Mouse (Mus musculus) cerebellum, postnatal 25 days (tissue): ENCODE results near the gene Chek2.
"Not testable (repeated sequence)": the region's sequence is repeated elsewhere in the genome, so short reads cannot be mapped to it uniquely, and the experiment has no call there.

Experiments
- DNase-seq, 2 experiments: peaks; one replicate each; pipeline ENCODE4 v3.0.0; 2021; ENCODE audit warnings: mixed read lengths in 2 of 2

Chek2 gene

DNA sequence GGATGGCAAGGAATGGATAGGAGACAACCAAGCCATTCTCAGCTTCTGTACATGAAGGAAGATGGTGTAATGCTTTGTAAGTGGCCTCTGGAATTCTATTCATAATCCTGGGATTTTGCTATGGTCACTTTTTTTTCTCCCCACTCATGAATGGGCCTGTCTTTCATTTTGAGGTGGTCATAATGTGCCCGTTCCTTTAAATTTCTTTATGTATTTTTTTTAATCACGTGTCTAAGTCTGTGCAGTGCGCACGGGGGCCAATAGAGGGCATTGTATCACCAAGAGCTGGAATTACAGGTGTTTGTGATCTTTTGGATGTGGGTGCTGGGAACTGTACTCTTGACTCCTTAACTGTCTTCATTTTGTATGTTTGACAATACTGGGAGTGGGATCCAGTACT lies 686 bp downstream of the Chek2 start:
- DNase-seq: peak; percentile 46 to 67

DNA sequence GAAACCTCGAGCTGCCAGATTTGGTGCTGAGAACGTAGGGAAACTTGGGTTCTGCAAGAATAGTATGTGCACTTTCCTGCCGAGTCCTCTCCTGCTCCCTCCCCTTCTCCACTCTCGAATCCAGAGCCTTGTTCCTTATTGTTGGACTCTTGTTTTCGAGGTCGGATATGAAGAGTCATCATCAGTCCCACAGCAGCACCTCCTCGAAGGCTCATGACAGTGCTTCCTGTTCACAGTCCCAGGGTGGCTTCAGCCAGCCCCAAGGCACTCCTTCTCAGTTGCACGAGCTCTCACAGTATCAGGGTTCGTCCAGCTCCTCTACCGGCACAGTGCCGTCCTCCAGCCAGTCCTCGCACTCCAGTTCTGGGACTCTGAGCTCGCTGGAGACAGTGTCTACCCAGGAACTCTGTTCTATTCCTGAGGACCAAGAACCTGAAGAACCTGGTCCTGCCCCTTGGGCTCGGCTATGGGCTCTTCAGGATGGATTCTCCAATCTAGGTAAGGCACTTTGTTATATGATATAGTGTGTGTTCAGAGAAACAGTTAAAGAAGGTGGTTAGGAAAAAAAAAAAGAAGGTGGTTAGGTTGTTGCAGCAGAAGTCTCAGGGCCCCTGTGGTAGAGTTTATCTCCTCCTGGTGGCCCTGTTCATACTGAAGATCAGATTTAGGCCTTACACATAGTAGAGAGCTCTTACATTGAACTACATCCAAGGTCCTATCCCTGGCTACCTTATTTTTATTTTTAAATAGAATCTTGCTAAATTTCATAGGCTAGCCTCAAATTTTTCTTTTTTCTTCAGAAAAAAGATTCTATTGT lies 1.5 kb downstream of the Chek2 start:
- no peak for DNase-seq

DNA sequence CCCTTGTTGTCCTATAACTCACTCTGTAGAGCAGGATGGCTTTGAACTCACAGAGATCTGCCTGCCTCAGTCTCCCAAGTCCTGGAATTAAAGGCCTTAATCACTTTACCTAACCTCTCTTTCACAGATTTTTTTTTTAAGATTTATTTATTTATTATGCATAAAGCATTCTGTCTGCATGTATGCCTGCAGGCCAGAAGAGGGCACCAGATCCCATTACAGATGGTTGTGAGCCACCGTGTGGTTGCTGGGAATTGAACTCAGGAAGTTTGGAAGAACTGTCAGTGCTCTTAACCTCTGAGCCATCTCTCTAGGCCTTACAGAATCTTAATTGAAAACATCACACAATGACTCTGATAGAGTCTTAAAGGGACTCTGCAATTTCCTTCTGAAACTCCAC lies 13.2 kb downstream of the Chek2 start:
- no peak for DNase-seq

DNA sequence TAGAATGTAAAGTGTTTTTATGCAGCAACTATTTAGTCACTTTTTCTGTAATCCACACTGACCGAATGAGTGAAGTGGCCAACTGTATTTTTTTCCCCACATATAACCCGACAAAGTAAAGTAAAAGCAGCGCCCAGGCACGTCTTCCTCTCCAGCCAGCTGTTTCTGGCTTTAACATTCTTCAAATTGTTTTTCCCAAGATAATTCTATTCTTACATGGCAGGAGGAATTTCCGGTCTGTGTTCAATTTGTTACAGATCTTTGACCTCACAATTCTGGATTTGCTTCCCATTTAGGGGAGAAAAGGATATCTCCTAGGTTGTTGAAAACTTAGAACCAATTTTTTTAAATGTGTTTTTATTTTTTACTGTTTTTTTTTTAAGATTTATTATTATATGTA lies 17.3 kb downstream of the Chek2 start:
- DNase-seq: no peak

DNA sequence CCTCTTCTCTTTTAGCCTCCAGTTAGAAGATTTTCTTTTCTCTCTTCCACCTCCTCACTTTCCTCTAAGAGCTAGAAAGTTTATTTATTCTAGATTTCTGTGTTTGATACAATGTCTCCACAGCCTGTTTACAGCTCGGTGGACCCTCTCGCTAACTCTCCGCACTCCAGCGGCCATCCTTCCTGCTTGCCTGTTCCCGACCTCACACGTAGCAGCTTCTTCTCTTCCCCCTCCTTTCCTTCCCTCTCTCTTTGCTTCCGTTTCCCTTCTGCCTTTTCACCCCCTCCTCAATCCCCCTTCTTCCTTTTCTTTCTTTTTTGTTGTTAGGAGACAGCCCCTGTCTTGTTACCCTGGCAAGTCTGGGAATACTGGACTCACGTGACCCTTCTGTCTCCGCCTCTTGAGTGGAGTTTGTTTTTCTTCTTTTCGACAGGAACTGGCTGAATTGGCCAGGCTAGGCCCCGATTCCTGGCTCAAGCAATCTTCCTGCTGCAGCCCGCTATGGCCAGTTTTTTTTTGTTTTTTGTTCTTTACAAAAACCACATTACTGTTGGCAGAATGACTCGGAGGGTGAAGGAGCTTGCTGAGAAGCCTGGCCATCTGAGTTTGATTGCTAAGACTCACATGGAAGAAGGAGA lies 19.4 kb downstream of the Chek2 start:
- peak in 1 of 2 experiments; percentile 17 for DNase-seq

DNA sequence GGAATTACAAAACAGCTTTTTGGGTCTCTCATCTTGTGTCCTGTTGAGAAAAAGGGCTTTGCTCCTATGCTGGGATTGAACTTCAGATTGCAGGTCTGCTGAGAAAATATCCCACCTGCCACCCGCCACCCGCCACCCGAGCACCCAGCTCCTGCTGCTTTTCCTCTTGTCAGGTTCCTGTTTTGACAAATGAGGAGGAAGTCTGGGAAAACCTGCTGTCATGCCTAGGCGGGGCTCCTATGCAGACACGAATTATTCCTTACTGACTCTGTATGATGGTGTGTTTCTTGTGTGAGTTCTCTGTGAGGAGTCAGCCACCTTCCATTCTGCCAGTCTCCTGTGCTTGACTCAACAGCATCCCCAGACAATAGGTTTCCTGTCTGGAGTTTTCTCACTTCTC lies 20.7 kb downstream of the Chek2 start:
- DNase-seq: no peak

DNA sequence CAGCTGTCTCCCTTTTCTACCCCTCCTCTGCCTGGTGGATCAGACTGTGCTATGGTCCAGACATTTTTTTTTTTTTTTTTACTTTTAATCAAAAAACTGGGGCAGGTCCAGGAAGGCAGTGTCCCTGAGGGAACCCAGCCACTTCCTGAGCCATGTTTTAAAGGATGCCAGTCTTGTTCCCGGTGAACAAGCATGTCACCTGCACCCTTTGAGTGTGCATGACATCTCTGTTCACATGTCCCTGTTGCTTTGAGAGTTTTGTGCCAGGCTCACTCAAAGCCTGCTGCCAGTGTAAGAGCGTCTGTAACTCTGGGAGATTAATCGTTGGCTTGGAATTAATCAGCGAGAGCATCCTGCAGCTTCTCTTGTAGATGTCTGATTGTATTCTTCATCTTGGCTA lies 28.7 kb downstream of the Chek2 start:
- no peak for DNase-seq

DNA sequence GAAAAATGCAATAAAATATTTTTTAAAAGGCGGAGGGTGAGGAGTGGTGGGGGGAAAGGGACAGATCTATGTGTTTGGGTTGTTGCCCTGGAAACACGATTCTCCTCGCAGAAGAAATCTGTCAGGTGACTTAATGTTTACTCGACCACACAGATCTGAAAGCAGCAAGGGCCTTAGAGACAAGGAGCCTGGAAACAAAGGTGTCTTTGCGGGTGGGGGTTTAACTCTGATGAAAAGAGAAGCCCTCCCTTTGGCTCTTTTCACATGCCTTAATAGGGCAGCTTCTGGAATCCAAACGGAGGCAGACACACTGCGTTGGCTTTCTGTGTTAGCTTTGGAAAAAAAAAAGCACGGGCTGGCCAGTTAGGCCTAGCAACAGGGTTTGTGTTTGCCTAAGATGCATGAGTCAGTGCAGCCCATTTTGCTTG lies 29.5 kb downstream of the Chek2 start:
- no peak for DNase-seq

DNA sequence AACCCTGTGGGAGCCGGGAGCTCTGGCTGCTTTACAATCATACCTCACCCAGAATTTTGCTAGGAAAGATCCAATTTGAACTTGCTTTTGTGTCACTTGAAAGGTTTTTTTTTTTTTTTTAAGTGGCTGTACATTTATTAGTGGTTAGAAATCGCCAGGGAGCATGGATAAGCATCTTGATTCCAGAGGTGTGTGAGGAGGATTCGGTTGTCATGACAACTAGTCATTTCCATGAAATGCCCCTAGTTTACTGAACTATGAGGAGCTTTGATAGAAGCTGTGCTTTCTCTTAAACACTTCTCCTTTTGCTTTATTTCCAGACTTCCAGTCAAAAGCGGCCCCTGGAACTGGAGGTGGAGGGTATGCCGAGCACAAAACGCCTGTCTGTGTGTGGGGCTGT lies 33.4 kb downstream of the Chek2 start:
- DNase-seq: no peak

DNA sequence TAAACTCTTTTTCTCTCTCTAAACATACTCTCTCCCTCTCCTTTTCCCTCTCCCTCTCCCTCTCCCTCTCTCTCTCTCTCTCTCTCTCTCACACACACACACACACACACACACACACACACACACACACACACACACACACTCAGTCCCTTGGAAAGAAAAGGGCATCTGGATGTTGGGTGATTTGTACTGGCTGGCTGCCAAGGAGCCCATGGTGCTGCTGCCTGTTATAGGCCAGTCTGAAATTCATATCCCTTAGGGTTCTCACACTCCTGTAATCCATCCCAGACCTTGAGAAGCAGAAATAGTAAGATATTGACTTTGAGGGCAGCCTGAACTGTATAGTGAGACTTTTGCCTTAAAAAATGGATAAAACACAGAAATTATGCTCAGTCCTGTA lies 34.9 kb downstream of the Chek2 start:
- DNase-seq: peak in 1 of 2 experiments; percentile 18

DNA sequence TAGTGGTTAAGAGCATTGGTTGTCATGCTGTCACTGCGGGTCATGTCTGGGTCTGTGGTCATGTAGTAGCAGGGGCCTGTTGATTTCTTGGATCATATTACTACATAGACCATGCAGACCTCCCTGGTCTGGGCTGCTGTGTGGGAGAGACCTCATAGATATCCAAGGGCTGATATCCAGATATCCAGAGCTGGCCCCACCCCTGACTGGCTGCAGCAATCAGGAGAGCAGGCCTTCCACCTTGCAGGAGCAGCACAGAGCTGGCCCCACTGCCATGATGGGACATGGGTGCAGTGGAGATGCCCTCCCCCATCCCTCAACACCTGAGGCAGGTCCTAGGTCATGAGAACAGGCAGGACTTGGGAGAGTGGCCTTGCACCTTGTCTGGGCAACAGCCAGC lies 35.5 kb downstream of the Chek2 start:
- no peak for DNase-seq

DNA sequence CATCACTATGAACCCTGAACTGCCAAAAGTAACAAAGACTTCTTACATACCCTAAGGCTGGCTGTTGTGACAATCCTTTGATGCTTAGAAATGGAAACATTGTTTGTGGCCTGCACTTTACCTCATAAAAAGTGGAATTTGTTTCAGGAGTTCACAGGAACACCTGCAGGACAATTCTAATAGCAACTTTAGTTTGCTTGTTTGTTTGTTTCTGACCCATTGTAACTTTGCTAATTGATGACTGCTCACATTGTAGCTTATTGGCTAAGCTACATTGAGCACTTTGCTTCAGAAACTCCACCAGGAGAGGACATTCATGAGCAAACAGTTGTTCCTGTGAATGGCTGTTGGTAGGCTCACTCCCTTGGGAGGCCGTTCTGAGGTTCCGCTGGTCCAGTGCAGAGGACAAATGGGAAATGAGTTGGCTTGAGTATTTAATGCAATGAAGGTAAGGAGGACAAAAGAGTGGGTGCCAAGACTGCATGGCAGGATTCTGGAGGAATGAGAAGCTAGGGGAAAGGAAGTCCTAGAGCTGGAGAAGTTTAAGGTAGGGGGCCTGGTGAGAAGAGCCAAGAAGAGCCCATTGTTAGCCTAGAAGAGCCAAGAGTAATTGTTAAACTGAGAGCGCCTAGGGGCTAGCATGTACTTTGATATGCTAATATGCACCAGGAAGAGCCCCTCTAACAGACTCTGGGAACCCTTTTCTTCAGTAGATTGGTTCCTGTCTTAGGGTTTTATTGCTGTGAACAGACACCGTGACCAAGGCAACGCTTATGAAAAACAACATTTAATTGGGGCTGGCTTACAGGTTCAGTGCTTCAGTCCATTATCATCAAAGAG lies 38.1 kb downstream of the Chek2 start:
- DNase-seq: no peak

DNA sequence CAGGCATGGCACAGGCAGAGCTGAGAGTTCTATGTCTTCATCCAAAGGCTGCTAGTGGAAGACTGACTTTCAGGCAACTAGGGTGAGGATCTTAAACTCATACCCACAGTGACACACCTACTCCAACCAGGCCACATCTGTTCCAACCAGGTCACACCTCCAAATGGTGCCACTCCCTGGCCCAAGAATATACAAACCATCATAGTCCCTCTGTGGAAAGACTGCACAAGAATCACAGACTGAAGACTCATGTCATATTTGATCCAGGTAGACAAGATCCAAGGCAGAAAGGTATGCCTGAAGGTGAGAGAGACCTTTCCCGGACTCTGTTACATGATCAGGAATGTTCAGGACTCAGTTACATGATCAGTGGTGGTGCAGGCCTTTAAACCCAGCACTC lies 38.7 kb downstream of the Chek2 start:
- not testable (repeated sequence) for DNase-seq

DNA sequence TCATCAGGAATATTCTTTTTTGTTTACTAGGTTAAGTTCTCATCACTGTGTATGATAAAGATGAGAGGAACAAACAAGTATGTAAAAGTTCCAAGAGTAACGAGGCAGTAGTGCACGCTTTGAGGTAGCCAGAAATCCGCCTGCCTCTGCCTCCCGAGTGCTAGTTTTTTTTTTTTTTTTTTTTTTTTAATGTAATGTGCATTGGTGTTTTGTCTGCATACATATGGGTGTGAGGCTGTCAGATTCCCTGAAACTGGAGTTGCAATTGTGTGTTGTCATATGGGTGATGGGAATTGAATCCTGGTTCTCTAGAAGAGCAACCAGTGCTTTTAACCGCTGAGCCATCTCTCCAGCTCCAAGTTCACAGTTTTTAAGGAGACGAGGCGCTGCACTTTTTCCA lies 39.3 kb downstream of the Chek2 start:
- no peak for DNase-seq

DNA sequence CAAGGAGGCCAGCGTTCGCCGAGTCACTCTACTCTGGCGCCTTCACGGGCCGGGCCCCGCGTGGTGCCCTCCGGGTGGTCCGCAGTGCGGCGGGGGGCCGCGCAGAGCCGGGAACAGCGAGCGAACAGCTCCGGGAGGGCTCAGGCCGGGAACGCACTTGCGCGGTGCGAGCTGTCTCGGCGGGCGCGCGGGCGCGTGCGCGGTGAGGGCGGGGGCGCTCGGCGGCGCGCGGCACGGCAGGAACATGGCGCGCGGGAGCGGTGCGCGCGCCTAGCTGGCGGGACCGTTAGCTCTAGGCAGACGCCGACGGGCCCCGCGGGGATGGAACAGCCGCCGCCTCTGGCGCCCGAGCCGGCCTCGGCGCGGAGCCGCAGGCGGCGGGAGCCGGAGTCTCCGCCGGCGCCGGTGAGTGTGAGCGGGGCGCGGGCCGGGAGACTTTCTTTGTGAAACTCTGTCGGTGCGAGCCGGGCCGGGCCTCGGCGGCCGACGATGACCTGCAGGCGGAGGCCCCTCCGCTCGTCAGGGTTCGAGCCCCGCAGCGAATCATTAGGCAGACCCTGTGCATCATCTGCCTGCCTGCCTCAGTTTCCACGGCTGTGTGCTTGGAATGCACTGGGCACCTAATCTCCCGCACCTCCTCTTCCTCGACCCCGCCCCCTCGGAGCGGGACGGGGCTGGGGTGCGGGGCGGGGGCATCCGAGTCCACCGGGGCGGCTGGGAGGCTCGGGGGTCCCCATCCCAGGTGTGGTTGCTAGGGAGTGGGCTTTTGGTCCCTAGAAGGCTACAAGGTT lies 40.0 kb downstream of the Chek2 start, which contains the start of gene Ttc28:
Gene Ttc28 (plus strand): TSS at position 220 of the 791 bp plus-strand sequence.
- DNase-seq: peak; percentile 90 to 94

DNA sequence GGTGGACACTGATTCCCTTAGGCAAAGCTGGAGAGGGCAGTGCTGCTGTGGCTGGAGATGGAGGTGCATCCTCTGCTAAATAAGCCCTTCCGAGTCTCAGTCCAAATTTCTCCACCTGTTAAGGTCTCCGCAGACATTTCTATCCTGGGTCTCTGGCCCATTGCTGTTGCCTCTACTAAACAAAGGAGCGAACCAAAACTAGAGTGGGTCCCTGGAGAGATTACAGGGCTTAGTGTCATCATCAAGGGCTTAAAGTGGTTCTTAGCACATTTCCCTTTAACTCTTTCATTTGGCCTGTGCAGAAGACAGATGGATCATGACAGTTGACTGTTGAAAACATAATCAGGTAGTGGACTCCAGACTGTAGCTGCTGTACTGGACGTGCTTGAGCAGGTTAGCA lies 48.8 kb downstream of the Chek2 start:
- no peak for DNase-seq

DNA sequence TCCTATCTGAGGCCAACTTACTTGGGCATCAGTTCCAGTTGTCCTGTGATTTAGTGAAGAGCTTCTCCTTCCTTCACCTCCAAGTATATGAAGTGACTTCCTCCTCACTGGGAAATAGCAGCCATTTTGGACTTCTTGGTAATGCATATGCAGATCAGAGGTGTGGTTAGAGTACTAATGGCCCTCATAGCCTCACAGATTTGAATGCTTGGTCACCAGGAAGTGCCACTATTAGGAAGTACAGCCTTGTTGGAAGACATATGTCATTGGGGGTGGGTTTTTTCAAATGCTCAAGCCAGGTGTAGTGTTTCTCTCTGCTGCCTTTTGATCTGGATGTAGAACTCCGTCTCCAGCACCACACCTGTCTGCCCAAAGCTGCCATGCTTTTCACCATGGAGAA lies 50.2 kb downstream of the Chek2 start:
- DNase-seq: no peak

DNA sequence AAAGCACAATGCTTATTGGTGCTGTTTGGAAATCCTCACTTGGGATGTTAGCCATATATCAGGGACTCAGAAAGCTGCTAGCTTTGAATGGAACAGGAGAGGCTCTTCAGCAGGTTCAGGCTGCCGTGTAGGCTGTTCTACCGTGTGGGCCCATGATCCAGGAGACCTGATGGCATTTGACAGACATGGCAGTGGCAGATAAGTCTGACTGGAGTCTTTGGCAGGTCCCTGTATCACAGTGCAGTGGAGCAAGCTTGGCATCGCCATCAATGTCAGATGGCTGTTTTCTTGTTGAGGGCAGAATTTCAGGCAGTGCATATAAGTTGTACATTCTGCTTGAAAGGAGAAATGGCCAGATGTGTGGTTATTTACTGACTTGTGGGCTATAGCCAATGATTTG lies 50.8 kb downstream of the Chek2 start:
- no peak for DNase-seq

DNA sequence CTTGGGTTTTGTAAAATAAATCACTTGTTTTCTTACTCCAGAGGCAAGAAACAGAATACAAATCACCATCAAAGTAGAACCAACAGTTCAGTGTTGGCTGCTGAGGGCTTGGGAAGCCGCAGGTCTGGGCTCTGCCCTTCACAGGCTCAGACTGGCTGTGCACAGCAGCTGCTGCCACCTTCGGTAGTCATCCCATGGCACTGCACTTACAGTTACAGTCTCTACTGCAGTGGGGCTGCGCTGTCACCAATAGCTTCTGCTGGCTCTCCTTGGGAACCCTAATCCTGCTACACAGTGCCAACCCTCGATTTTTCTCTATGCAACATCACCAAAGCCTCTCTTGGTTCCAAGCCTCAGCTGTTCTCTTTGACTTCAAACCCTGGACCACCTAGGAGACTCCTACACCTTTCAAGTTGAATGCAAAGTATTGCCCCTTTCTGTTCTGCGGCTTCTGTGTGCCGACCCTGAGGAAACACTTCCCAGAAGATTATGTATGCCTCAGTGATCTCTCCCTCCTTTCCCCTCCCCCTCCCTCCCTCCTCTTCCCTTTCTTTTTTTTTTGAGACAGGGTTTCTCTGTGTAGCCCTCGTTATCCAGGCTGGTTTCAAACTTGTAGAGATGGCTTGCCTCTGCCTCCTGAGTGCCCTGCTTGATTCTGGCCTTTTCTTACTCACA lies 57.5 kb downstream of the Chek2 start:
- DNase-seq: no peak

DNA sequence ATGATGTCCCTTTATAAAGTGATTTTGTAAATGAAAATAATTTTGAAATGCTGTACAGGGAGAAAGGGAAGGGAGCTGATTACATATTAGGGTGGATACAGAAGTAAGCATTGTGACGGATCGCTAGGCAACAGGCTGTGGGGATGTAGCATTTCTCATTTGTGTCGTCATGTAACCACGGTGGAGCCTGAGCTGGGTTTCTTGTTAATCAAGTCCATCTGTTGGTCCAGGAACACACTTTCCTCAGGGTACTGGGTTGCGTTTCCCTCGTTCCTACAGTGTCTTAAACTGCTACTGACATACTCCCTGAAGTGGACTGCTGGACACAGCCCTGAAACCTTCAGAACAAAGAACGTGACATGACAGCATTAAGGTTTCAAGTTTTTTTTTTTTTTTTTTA lies 58.4 kb downstream of the Chek2 start:
- DNase-seq: no peak

DNA sequence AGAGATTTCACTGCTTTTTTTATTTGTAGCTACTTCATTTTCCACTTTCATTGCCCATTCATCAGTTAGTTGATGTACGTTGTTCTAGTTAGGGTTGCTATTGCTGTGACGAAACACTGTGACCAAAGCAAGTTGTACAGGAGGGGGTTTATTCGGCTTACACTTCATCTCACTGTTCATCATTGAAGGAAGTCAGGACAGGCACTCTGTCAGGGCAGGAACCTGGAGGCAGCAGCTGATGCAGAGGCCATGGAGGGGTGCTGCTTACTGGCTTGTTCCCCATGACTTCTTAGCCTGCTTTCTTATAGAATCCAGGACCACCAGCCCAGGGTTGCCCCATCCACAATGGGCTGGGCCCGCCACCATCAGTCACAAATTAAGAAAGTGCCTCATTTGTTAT lies 59.0 kb downstream of the Chek2 start:
- no peak for DNase-seq

DNA sequence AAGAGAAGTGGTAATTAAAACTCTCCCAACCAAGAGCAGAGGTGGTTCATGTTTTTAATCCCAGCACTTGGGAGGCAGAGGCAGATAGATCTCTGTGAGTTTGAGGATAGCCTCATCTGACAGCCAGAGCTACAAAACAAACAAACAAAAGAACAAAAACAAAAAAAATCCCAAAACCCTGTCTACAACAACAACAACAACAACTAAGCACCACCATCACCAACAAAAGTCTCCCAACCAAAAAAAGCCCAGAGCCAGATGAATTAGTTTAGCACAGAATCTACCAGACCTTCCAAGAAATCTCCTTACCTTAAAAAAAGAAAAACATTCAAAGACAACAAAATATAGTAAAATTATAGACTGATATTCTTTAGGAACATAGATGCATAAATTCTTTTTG lies 60.6 kb downstream of the Chek2 start:
- no peak for DNase-seq
